Mouse (Mus musculus) induced T-regulatory cell, adult 2 months (primary cell): ENCODE measurements at regions not wholly inside any gene's neighbourhood (a gene's known extent, or its start where the extent isn't known, plus 50 kb on each side); places are given as distances from the start of the nearest gene placed in this dataset.
"Not testable (repeated sequence)": the region's sequence is repeated elsewhere in the genome, so short reads cannot be mapped to it uniquely, and the experiment has no call there.

ENCODE experiments used
- DNase-seq: peaks from one replicate; pipeline ENCODE4 v3.0.0-alpha.2; 2012; ENCODE audit warnings: low read depth

GRCm38 (mm10) chr4:6600766-6601367 is 1638.0 kb downstream of the Car8 start:
- DNase-seq, result no peak

GRCm38 (mm10) chr4:6596321-6596720 is 1642.5 kb downstream of the Car8 start:
- DNase-seq, result no peak

GRCm38 (mm10) chr4:6592890-6593289 is 1646.0 kb downstream of the Car8 start:
- DNase-seq, result not testable (repeated sequence)

GRCm38 (mm10) chr4:6561604-6562357 is 1677.1 kb downstream of the Car8 start:
- DNase-seq, result peak; percentile 79

- no peak for DNase-seq
Observed at GRCm38 (mm10) chr4:6539626-6540025, 1699.2 kb downstream of the Car8 start.

GRCm38 (mm10) chr4:6532441-6532840 is 1706.4 kb downstream of the Car8 start:
- no peak for DNase-seq

- peak; percentile 7 for DNase-seq
Observed at GRCm38 (mm10) chr4:6517626-6518025, 1721.2 kb downstream of the Car8 start.

GRCm38 (mm10) chr4:6514823-6515222 is 1721.7 kb upstream of the Impad1 start:
- peak; percentile 86 for DNase-seq

- no peak for DNase-seq
Observed at GRCm38 (mm10) chr4:6513635-6514034, 1720.5 kb upstream of the Impad1 start.

- DNase-seq, result peak; percentile 81
Observed at GRCm38 (mm10) chr4:6512749-6513364, 1719.7 kb upstream of the Impad1 start.

GRCm38 (mm10) chr4:6508091-6508490 is 1714.9 kb upstream of the Impad1 start:
- no peak for DNase-seq
